20 mouse cellular contexts compared by ENCODE assay signal in the genomic region with DNA sequence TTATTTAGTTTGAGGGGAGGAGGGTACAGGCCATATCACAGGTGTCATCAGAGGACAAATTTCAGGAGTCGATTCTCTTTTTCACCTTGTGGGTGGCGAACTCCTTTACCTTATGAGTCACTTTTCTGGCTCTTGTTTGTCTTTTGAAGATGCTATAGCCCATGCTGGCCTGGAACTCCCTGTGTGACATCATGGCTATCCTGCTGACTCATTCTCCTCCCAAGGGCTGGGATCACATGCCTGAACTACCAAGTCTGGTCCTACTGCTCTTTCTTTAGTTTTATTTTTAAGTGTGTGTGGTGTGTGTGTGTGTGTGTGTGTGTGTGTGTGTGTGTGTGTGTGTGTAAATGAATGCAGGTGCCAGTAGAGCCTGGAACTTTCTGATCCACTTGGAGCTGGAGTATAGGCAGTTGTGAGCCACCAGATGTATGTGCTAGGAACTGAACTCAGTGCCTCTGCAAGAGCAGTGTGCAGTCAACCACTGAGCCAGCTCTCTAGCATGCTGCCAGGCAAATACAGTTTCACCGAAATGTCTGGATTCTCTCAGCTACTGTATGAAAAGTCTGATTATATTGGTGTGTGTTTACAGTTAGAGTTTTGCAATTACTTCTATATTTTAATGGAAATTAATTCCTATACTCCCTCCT. TPM values are rescaled to one million over a fixed set of nuclear protein-coding genes. Genes with fewer than 3 reads are reported as not detected.
DNase-seq lines count a peak whose midpoint lies in the region; ATAC-seq and TF ChIP-seq lines count a peak whose summit lies in the region.
"Had no signal": no experiment of that assay in that cellular context is flagged by ENCODE, and none has a peak within 500 bp of the region (broad histone marks: within the 10 kb centered on the region; RNA-seq: fewer than 3 reads in every experiment).

No protein-coding gene starts in this region.

- H3K4me3 ChIP-seq in bone marrow macrophage, adult 2 months (ENCODE audit: insufficient read depth, low read length) = no peak overlapping the region
- H3K4me3 ChIP-seq in liver, embryonic 13.5 days (replicated peaks) = no peak overlapping the region
- H3K4me3 ChIP-seq in hindbrain, embryonic 10.5 days = no peak overlapping the region
- H3K4me3 ChIP-seq in kidney, embryonic 16.5 days (ENCODE audit: low read length) = no peak overlapping the region
- H3K4me3 ChIP-seq: embryonic facial prominence, embryonic 15.5 days; intestine, embryonic 15.5 days; limb, embryonic 10.5 days had no signal

- TF ChIP-seq CTCF in bone marrow macrophage, adult 2 months (IDR thresholded peaks at IDR 0.05; ENCODE audit: low read depth, low read length) = no peak

- H3K4me1 ChIP-seq in bone marrow macrophage, adult 2 months (ENCODE audit: control insufficient read depth, insufficient read depth, low read length) = peaks cover 8% of the 10 kb centered on the region
- peaks cover 18% of the 10 kb centered on the region for H3K4me1 ChIP-seq in liver, embryonic 13.5 days (replicated peaks)
- H3K4me1 ChIP-seq in hindbrain, embryonic 10.5 days (replicated peaks) = no peaks in the 10 kb centered on the region
- no peaks in the 10 kb centered on the region for H3K4me1 ChIP-seq in kidney, embryonic 16.5 days (ENCODE audit: insufficient read depth, low read length)
- H3K4me1 ChIP-seq: embryonic facial prominence, embryonic 15.5 days; intestine, embryonic 15.5 days had no signal

- peak overlapping the region; percentile 37 for H3K27ac ChIP-seq in bone marrow macrophage, adult 2 months (ENCODE audit: insufficient read depth, low read depth, low read length)
- peak overlapping the region; percentile 75 for H3K27ac ChIP-seq in liver, embryonic 13.5 days
- no peak overlapping the region for H3K27ac ChIP-seq in hindbrain, embryonic 10.5 days
- no peak overlapping the region for H3K27ac ChIP-seq in kidney, embryonic 16.5 days (ENCODE audit: low read length)
- H3K27ac ChIP-seq: embryonic facial prominence, embryonic 15.5 days; intestine, embryonic 15.5 days; limb, embryonic 10.5 days had no signal

- H3K27me3 ChIP-seq in liver, embryonic 13.5 days = no peaks in the 10 kb centered on the region
- no peaks in the 10 kb centered on the region for H3K27me3 ChIP-seq in hindbrain, embryonic 10.5 days (ENCODE audit: insufficient read depth, poor library complexity, severe bottlenecking)
- H3K27me3 ChIP-seq in kidney, embryonic 16.5 days (ENCODE audit: insufficient read depth, low read length) = no peaks in the 10 kb centered on the region
- H3K27me3 ChIP-seq: CH12.LX; embryonic facial prominence, embryonic 15.5 days; intestine, embryonic 15.5 days had no signal

- H3K36me3 ChIP-seq in liver, embryonic 13.5 days = no peaks in the 10 kb centered on the region
- no peaks in the 10 kb centered on the region for H3K36me3 ChIP-seq in hindbrain, embryonic 10.5 days
- H3K36me3 ChIP-seq in kidney, embryonic 16.5 days (ENCODE audit: insufficient read depth, low read length) = no peaks in the 10 kb centered on the region
- H3K36me3 ChIP-seq: embryonic facial prominence, embryonic 15.5 days; intestine, embryonic 15.5 days; limb, embryonic 10.5 days had no signal

- peak; percentile 92 for ATAC-seq in liver, embryonic 13.5 days (ENCODE audit: low read depth)
- ATAC-seq in kidney, embryonic 16.5 days (ENCODE audit: low FRiP score, low TSS enrichment) = no peak
- ATAC-seq: forebrain, embryonic 16.5 days; intestine, embryonic 15.5 days had no signal

- H3K9ac ChIP-seq in liver, embryonic 13.5 days = 0 out of 2 replicates have a peak overlapping the region, but pooled peaks have one; percentile 29
- H3K9ac ChIP-seq in kidney, embryonic 16.5 days (replicated peaks; ENCODE audit: low read length) = no peak overlapping the region
- H3K9ac ChIP-seq: embryonic facial prominence, embryonic 15.5 days; intestine, embryonic 15.5 days had no signal

- WGBS in liver, embryonic 13.5 days (ENCODE audit: insufficient replicate concordance) = 67% methylated on average over 3 of the region's 3 CpGs
- WGBS in hindbrain, embryonic 10.5 days = 83% methylated on average over 3 of the region's 3 CpGs
- WGBS in kidney, embryonic 16.5 days = 83% methylated on average over 3 of the region's 3 CpGs

- DNase-seq in 3T3-L1 (ENCODE audit: low read depth, low spot score) (peak; percentile 85), MN1 (ENCODE audit: low spot score) (peak; percentile 50)
- DNase-seq in liver, embryonic 13.5 days = peak; percentile 55
- DNase-seq in hindbrain, embryonic 10.5 days (ENCODE audit: low spot score) = no peak
- DNase-seq in cerebellum, postnatal 10 days = no peak
- DNase-seq in thymus, postnatal 4 days = no peak
- DNase-seq: gastrocnemius, postnatal 25 days; kidney, postnatal 4 days; layer of hippocampus, postnatal 36 days had no signal

- no peak overlapping the region for H3K4me2 ChIP-seq in liver, embryonic 13.5 days
- H3K4me2 ChIP-seq in kidney, embryonic 16.5 days (replicated peaks; ENCODE audit: low read depth, low read length) = no peak overlapping the region
- H3K4me2 ChIP-seq: embryonic facial prominence, embryonic 15.5 days; heart, embryonic 11.5 days; intestine, embryonic 15.5 days had no signal

- no peak for TF ChIP-seq POLR2A in bone marrow macrophage, adult 2 months (IDR thresholded peaks at IDR 0.05; ENCODE audit: borderline replicate concordance, low read depth, low read length)

- H3K9me3 ChIP-seq in liver, embryonic 13.5 days (replicated peaks) = no peaks in the 10 kb centered on the region
- no peaks in the 10 kb centered on the region for H3K9me3 ChIP-seq in hindbrain, embryonic 10.5 days
- H3K9me3 ChIP-seq in kidney, embryonic 16.5 days (ENCODE audit: low read length) = no peaks in the 10 kb centered on the region
- H3K9me3 ChIP-seq: embryonic facial prominence, embryonic 15.5 days; intestine, embryonic 15.5 days; limb, embryonic 10.5 days had no signal

RNA-seq across cellular contexts. Expression of gene Glod5, which starts 17.6 kb away (rescaled TPM):
- polyA plus RNA-seq in bone marrow macrophage, adult 2 months (2012; ENCODE audit: insufficient read depth, insufficient read length, missing spikeins) = not detected in 2 replicates
- polyA plus RNA-seq in liver, embryonic 13.5 days (2015; fragmentation: Nextera tagmentation; extraction: Ambion mirVana) = 0.29 and 0.36 TPM in 2 replicates
- polyA plus RNA-seq in hindbrain, embryonic 10.5 days (2016; fragmentation: Nextera tagmentation; extraction: Ambion mirVana) = not detected in 2 replicates
- polyA plus RNA-seq in kidney, embryonic 16.5 days (2015; fragmentation: Nextera tagmentation; extraction: Ambion mirVana) = 0.34 and 0.64 TPM in 2 replicates
- polyA plus RNA-seq: embryonic facial prominence, embryonic 15.5 days; heart, embryonic 11.5 days; hindbrain, embryonic 11.5 days; limb, embryonic 10.5 days; lung, embryonic 16.5 days had no signal

RNA-seq across cellular contexts. Expression of gene Gata1, which starts 22.8 kb away (rescaled TPM):
- not detected in 2 replicates for polyA plus RNA-seq in bone marrow macrophage, adult 2 months (2012; ENCODE audit: insufficient read depth, insufficient read length, missing spikeins)
- 135 and 145 TPM in 2 replicates for polyA plus RNA-seq in liver, embryonic 13.5 days (2015; fragmentation: Nextera tagmentation; extraction: Ambion mirVana)
- polyA plus RNA-seq in hindbrain, embryonic 10.5 days (2016; fragmentation: Nextera tagmentation; extraction: Ambion mirVana) = 5.3 and 7.4 TPM in 2 replicates
- 0.58 and 0.69 TPM in 2 replicates for polyA plus RNA-seq in kidney, embryonic 16.5 days (2015; fragmentation: Nextera tagmentation; extraction: Ambion mirVana)
- polyA plus RNA-seq: cortical plate, adult 2 months; forebrain, embryonic 16.5 days had no signal

RNA-seq across cellular contexts. Expression of gene Hdac6, which starts 53.0 kb away (rescaled TPM):
- 16.0 and 16.9 TPM in 2 replicates for polyA plus RNA-seq in bone marrow macrophage, adult 2 months (2012; ENCODE audit: insufficient read depth, insufficient read length, missing spikeins)
- 8.9 and 10.5 TPM in 2 replicates for polyA plus RNA-seq in liver, embryonic 13.5 days (2015; fragmentation: Nextera tagmentation; extraction: Ambion mirVana)
- polyA plus RNA-seq in hindbrain, embryonic 10.5 days (2016; fragmentation: Nextera tagmentation; extraction: Ambion mirVana) = 58.5 and 61.5 TPM in 2 replicates
- 65.3 and 69.8 TPM in 2 replicates for polyA plus RNA-seq in kidney, embryonic 16.5 days (2015; fragmentation: Nextera tagmentation; extraction: Ambion mirVana)

Comparison
In these comparisons a context has a peak if more than half of its experiments do, and no peak if none do; other contexts are left out.
1. DNase-seq: peak in 3T3-L1 (single experiment), MN1 (single experiment) and liver, embryonic 13.5 days (single experiment); none in hindbrain, embryonic 10.5 days (single experiment), cerebellum, postnatal 10 days (0 of 2) and thymus, postnatal 4 days (single experiment).
2. H3K27ac ChIP-seq: peak in bone marrow macrophage, adult 2 months (single experiment) and liver, embryonic 13.5 days (single experiment); none in hindbrain, embryonic 10.5 days (single experiment) and kidney, embryonic 16.5 days (single experiment).
3. RNA of gene Gata1, which starts 22.8 kb away (polyA plus RNA-seq): 135 to 145 TPM in liver, embryonic 13.5 days; 5.3 to 7.4 TPM in hindbrain, embryonic 10.5 days, 0.58 to 0.69 TPM in kidney, embryonic 16.5 days and not detected in bone marrow macrophage, adult 2 months; every median in the first group is over 10 times any median in the second.